Mouse (Mus musculus): ENCODE results near the gene Gm13078.

Gene Gm13078

GRCm38 (mm10) chr4:143719155-143719554 is at the start of gene Gm13078:
Gene Gm13078, plus strand, starts transcription at chr4:143719455.
- DNase-seq (ENCODE audit: low spot score) = no peak

GRCm38 (mm10) chr4:143702611-143703010 is 16.6 kb upstream of the Gm13078 start, which contains the start of gene Gm13089:
Gene Gm13089, minus strand, starts transcription at chr4:143702711.
- DNase-seq (ENCODE audit: low spot score) = no peak
